Mouse (Mus musculus): ENCODE measurements around the gene Slc24a4. TPM values are rescaled to one million over a fixed set of nuclear protein-coding genes. Genes with fewer than 3 reads are reported as not detected.
"Not testable (repeated sequence)": the region's sequence is repeated elsewhere in the genome, so short reads cannot be mapped to it uniquely, and the experiment has no call there.

Gene Slc24a4
- polyA plus RNA-seq, 1 experiment from 2014 or later: 0.18 TPM

DNA sequence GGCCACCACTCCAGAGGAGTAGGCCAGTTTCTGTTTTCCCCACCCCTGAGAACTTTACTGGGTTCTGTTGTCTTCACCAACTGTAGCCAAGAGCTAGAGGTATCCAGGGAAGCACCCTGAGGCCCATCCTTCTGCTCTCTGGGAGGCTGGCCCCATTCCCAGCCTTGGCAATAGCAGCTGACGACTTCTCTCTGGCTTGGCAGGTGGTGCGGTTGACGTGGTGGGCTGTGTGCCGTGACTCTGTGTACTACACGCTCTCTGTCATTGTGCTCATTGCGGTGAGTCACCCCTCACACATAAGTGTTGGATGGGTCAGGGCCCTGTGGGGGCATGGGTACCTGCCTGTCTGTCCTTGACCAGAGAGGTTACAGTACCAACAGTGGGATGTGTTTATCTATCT lies 94.9 kb downstream of the Slc24a4 start:
- peaks cover 4% of the 10 kb centered on the region; the same call in 1 of the 2 replicates for H3K27me3 ChIP-seq (ENCODE audit: control insufficient read depth, insufficient read depth, low read length)
- WGBS: 89% methylated on average over 6 of the region's 6 CpGs

DNA sequence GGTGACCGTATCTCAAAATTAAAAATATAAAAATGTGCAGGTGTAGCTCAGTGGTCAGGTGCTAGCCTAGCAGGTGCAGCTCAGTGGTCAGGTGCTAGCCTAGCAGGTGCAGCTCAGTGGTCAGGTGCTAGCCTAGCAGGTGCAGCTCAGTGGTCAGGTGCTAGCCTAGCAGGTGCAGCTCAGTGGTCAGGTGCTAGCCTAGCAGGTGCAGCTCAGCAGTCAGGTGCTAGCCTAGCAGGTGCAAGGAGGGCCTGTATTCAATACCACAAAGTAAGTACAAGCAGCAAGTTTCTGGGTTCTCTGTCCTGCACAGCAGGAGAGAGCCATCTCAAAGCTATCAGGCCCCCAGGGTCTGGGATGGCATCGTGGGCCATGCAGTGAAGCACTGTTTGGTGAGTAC lies 95.6 kb downstream of the Slc24a4 start:
- not testable (repeated sequence) for H3K36me3 ChIP-seq (ENCODE audit: control insufficient read depth, insufficient read depth, low read length); ATAC-seq (ENCODE audit: insufficient read depth, low FRiP score); H3K4me2 ChIP-seq (ENCODE audit: low read depth, low read length); H3K4me1 ChIP-seq (ENCODE audit: control insufficient read depth, insufficient read depth, low read length); H3K9ac ChIP-seq (ENCODE audit: low read length); H3K4me3 ChIP-seq (replicated peaks; ENCODE audit: low read length); H3K9me3 ChIP-seq (replicated peaks; ENCODE audit: control insufficient read depth, low read length); H3K27me3 ChIP-seq (ENCODE audit: control insufficient read depth, insufficient read depth, low read length); H3K27ac ChIP-seq (ENCODE audit: low read length)
- WGBS: 79% methylated on average over 2 of the region's 2 CpGs

More for the DNA sequence above, 94.9 kb downstream of the Slc24a4 start:
- Histone ChIP-seq H3K4me2 (ENCODE audit: low read depth, low read length) (no peak overlapping the region), H3K4me1 (ENCODE audit: control insufficient read depth, insufficient read depth, low read length) (no peaks in the 10 kb centered on the region), H3K9ac (ENCODE audit: low read length) (no peak overlapping the region), H3K9me3 (replicated peaks; ENCODE audit: control insufficient read depth, low read length) (no peaks in the 10 kb centered on the region), H3K27ac (ENCODE audit: low read length) (no peak overlapping the region), H3K4me3 (replicated peaks; ENCODE audit: low read length) (no peak overlapping the region), H3K36me3 (ENCODE audit: control insufficient read depth, insufficient read depth, low read length) (no peaks in the 10 kb centered on the region)
- no peak for ATAC-seq (ENCODE audit: insufficient read depth, low FRiP score)

DNA sequence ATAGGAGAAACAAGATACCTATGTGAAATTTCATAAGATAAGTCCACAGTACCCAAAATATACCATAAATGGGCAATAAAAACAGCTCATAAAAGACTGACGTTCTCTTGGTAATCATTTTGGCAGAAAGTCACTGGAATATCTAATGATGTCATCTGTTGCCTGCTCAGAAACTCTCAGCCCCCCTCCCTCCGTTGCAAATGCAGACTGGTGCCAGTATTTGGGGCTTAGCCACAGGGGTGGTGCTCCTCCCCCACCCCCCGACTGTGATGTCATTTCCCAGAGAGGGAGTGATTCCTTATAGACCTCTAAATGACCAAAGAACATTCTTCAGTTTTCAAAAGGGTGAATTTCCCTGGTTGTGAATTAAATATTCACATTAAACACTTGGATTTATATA lies 96.6 kb downstream of the Slc24a4 start:
- no peaks in the 10 kb centered on the region for H3K9me3 ChIP-seq (replicated peaks; ENCODE audit: control insufficient read depth, low read length)
- no peak overlapping the region for H3K27ac ChIP-seq (ENCODE audit: low read length)
- H3K4me3 ChIP-seq (replicated peaks; ENCODE audit: low read length): no peak overlapping the region
- 38% methylated on average over 3 of the region's 3 CpGs for WGBS
- no peaks in the 10 kb centered on the region for H3K36me3 ChIP-seq (ENCODE audit: control insufficient read depth, insufficient read depth, low read length)
- H3K4me1 ChIP-seq (ENCODE audit: control insufficient read depth, insufficient read depth, low read length): no peaks in the 10 kb centered on the region
- ATAC-seq (ENCODE audit: insufficient read depth, low FRiP score): no peak
- H3K27me3 ChIP-seq (ENCODE audit: control insufficient read depth, insufficient read depth, low read length): no peaks in the 10 kb centered on the region
- no peak overlapping the region for H3K4me2 ChIP-seq (ENCODE audit: low read depth, low read length)
- H3K9ac ChIP-seq (ENCODE audit: low read length): no peak overlapping the region

DNA sequence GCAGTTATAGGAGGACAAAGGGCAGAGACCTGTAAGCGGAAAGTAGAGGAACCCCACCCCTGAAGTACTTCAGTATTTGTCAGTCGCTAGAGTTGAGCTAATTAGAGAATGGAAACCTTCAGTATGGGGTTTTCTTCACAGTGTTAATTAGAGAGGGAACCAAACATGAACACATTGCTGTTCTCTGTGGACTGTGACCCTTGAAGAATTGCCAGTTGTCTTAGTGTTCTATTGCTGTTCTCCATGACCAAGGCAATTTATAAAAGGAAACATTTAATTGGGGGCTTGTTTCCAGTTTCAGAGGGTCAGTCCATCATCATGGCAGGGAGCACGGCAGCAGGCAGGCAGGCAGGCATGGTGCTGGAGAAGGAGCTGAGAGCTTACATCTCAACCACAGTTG lies 107.0 kb downstream of the Slc24a4 start:
- 78% methylated on average over 3 of the region's 3 CpGs for WGBS
- no peak for ATAC-seq (ENCODE audit: insufficient read depth, low FRiP score)

DNA sequence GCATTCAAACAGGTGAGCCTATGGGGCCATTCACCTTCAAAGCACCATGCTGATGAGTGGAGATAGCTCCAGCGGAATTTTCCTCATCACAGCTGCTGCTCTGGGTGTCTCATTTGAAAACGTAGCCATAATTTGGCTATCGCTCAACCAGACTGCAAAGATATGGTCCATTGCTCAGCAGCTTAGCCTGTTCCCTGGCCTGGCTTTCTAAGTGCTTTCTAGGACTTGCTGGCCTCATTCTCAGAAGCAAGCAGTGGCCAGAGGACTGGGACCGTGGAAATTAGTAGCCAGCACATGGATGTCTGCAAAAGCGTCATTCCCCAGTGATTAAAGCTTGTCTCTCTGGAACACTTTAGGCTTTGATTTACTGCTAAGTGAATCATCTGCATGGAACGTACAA lies 107.8 kb downstream of the Slc24a4 start:
- ATAC-seq (ENCODE audit: insufficient read depth, low FRiP score): no peak
- 84% methylated on average over 6 of the region's 6 CpGs for WGBS
- Histone ChIP-seq H3K4me2 (ENCODE audit: low read depth, low read length) (no peak overlapping the region), H3K27me3 (ENCODE audit: control insufficient read depth, insufficient read depth, low read length) (no peaks in the 10 kb centered on the region), H3K9me3 (replicated peaks; ENCODE audit: control insufficient read depth, low read length) (no peaks in the 10 kb centered on the region), H3K9ac (ENCODE audit: low read length) (no peak overlapping the region), H3K27ac (ENCODE audit: low read length) (no peak overlapping the region), H3K36me3 (ENCODE audit: control insufficient read depth, insufficient read depth, low read length) (no peaks in the 10 kb centered on the region), H3K4me3 (replicated peaks; ENCODE audit: low read length) (no peak overlapping the region), H3K4me1 (ENCODE audit: control insufficient read depth, insufficient read depth, low read length) (no peaks in the 10 kb centered on the region)

More for the DNA sequence above, 107.0 kb downstream of the Slc24a4 start:
- no peaks in the 10 kb centered on the region for H3K27me3 ChIP-seq (ENCODE audit: control insufficient read depth, insufficient read depth, low read length)
- no peak overlapping the region for H3K9ac ChIP-seq (ENCODE audit: low read length)
- H3K9me3 ChIP-seq (replicated peaks; ENCODE audit: control insufficient read depth, low read length): no peaks in the 10 kb centered on the region
- no peaks in the 10 kb centered on the region for H3K36me3 ChIP-seq (ENCODE audit: control insufficient read depth, insufficient read depth, low read length)
- H3K4me3 ChIP-seq (replicated peaks; ENCODE audit: low read length): no peak overlapping the region
- no peaks in the 10 kb centered on the region for H3K4me1 ChIP-seq (ENCODE audit: control insufficient read depth, insufficient read depth, low read length)
- H3K27ac ChIP-seq (ENCODE audit: low read length): no peak overlapping the region
- H3K4me2 ChIP-seq (ENCODE audit: low read depth, low read length): no peak overlapping the region

DNA sequence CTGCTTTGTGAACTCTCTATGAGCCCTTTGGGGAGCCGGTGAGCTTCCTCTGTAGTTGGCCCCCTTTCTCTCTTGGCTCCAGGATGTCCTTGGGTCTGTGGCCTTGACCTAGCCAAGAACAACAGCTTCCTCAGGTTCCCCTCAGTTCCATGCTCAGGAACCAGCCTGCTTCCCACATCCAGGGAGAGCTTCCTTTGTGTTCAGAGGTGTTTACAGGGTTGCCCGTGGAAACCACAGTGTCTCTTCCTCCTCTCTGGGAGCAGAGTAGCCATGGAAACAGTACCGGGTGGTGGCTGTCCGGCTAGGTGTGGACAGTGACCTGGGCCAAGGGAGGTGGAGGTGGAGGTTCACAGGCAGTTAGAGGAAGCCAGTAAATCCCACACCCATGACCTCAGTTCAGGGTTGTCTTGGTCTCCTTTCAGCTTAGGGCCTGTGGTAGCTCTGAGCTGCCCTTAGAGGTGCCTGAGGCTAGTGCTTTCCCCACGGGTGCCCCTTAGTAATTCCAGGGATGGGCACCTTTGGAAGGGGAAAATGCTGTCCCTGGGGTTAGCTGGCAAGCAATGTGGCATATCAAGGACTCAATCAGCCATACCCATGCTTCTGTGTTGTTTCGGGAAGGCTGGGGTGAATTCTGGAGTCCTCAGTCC lies 113.7 kb downstream of the Slc24a4 start:
- Histone ChIP-seq H3K27ac (ENCODE audit: low read length) (no peak overlapping the region), H3K27me3 (ENCODE audit: control insufficient read depth, insufficient read depth, low read length) (no peaks in the 10 kb centered on the region), H3K4me2 (ENCODE audit: low read depth, low read length) (no peak overlapping the region), H3K4me1 (ENCODE audit: control insufficient read depth, insufficient read depth, low read length) (no peaks in the 10 kb centered on the region), H3K9me3 (replicated peaks; ENCODE audit: control insufficient read depth, low read length) (no peaks in the 10 kb centered on the region), H3K4me3 (replicated peaks; ENCODE audit: low read length) (no peak overlapping the region), H3K36me3 (ENCODE audit: control insufficient read depth, insufficient read depth, low read length) (no peaks in the 10 kb centered on the region), H3K9ac (ENCODE audit: low read length) (no peak overlapping the region)
- WGBS: 48% methylated on average over 6 of the region's 6 CpGs
- ATAC-seq (ENCODE audit: insufficient read depth, low FRiP score): peak; percentile 62; the same call in 1 of the 2 replicates

DNA sequence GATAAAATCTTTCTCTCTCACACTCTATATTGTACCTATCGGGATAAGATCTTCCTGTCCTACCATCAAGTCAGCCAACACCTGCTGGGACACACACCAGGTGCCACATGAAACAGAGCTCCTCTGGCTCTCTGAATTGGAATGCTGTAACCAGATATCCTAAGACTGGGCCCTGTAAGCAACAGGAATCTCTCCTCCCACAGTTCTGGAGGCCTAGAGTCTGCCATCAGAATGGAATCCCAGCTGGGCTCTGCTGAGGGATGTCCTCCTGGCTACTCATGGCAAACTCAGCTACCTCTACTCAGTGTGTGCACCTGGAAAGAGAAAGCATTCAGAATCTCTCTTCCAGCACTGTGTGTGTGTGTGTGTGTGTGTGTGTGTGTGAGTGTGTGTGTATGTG lies 115.4 kb downstream of the Slc24a4 start:
- no peaks in the 10 kb centered on the region for H3K9me3 ChIP-seq (replicated peaks; ENCODE audit: control insufficient read depth, low read length)
- 32% methylated on average over 1 of the region's 1 CpGs for whole genome bisulfite sequencing
- H3K27me3 ChIP-seq (ENCODE audit: control insufficient read depth, insufficient read depth, low read length): no peaks in the 10 kb centered on the region
- no peak overlapping the region for H3K9ac ChIP-seq (ENCODE audit: low read length)
- H3K4me2 ChIP-seq (ENCODE audit: low read depth, low read length): no peak overlapping the region
- no peak for ATAC-seq (ENCODE audit: insufficient read depth, low FRiP score)
- H3K4me3 ChIP-seq (replicated peaks; ENCODE audit: low read length): no peak overlapping the region
- H3K4me1 ChIP-seq (ENCODE audit: control insufficient read depth, insufficient read depth, low read length): no peaks in the 10 kb centered on the region
- H3K36me3 ChIP-seq (ENCODE audit: control insufficient read depth, insufficient read depth, low read length): no peaks in the 10 kb centered on the region
- no peak overlapping the region for H3K27ac ChIP-seq (ENCODE audit: low read length)

DNA sequence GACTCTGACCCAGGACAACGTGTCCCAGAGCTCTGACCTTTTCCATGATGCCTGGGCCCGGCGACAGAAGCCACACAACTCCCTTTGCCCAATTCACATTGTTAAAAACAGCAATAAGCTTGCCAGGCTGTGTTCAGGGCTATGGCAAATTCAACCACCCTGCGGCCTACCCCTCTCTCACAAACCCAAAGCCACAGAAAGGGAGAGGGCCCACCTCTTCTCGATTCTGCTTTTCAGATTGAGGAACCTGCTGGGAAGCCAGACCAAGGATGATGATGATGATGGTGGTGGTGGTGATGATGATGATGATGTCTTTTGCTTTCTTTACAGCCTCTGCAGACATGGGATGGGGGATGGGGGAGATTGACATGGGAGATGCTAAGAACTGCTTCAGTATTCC lies 117.7 kb downstream of the Slc24a4 start:
- Histone ChIP-seq H3K27ac (ENCODE audit: low read length) (no peak overlapping the region), H3K9ac (ENCODE audit: low read length) (no peak overlapping the region), H3K9me3 (replicated peaks; ENCODE audit: control insufficient read depth, low read length) (no peaks in the 10 kb centered on the region), H3K4me3 (replicated peaks; ENCODE audit: low read length) (no peak overlapping the region), H3K36me3 (ENCODE audit: control insufficient read depth, insufficient read depth, low read length) (no peaks in the 10 kb centered on the region), H3K4me2 (ENCODE audit: low read depth, low read length) (no peak overlapping the region), H3K27me3 (ENCODE audit: control insufficient read depth, insufficient read depth, low read length) (no peaks in the 10 kb centered on the region), H3K4me1 (ENCODE audit: control insufficient read depth, insufficient read depth, low read length) (no peaks in the 10 kb centered on the region)
- 88% methylated on average over 5 of the region's 5 CpGs for WGBS
- no peak for ATAC-seq (ENCODE audit: insufficient read depth, low FRiP score)

DNA sequence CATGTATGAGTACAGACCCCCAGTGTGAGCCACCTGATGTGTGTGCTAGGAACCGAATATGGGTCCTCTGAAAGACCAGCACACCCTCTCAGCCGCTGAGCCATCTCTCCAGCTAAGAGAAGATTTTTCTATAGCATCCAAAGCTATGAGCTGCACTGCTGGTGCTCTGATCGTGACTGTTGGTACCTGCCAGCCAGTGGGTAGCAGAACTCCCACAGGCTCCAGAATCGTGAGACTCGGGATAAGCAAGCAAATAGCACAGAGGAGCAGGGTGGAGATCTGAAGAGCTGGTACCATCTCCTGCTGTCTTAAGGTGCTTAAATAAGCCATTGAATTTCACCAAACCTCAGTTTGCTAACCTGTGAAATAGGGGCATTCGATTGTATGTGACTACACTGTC lies 119.6 kb downstream of the Slc24a4 start:
- WGBS: 90% methylated on average over 6 of the region's 6 CpGs
- no peak overlapping the region for H3K4me2 ChIP-seq (ENCODE audit: low read depth, low read length)
- no peak overlapping the region for H3K4me3 ChIP-seq (replicated peaks; ENCODE audit: low read length)
- H3K27me3 ChIP-seq (ENCODE audit: control insufficient read depth, insufficient read depth, low read length): no peaks in the 10 kb centered on the region
- H3K9ac ChIP-seq (ENCODE audit: low read length): no peak overlapping the region
- H3K27ac ChIP-seq (ENCODE audit: low read length): no peak overlapping the region
- H3K9me3 ChIP-seq (replicated peaks; ENCODE audit: control insufficient read depth, low read length): no peaks in the 10 kb centered on the region
- no peaks in the 10 kb centered on the region for H3K36me3 ChIP-seq (ENCODE audit: control insufficient read depth, insufficient read depth, low read length)
- no peak for ATAC-seq (ENCODE audit: insufficient read depth, low FRiP score)
- H3K4me1 ChIP-seq (ENCODE audit: control insufficient read depth, insufficient read depth, low read length): no peaks in the 10 kb centered on the region

Measured in stomach, embryonic 16.5 days (tissue).